Mouse (Mus musculus): ENCODE data around the gene Cyp2a5. TPM values are rescaled to one million over a fixed set of nuclear protein-coding genes. Genes with fewer than 3 reads are reported as not detected.
"Not testable (repeated sequence)": the region's sequence is repeated elsewhere in the genome, so short reads cannot be mapped to it uniquely, and the experiment has no call there.

Gene Cyp2a5
- polyA plus RNA-seq (2012; rRNA removed), result 0.09 TPM in 1 of 2 replicates, not detected in the other

DNA sequence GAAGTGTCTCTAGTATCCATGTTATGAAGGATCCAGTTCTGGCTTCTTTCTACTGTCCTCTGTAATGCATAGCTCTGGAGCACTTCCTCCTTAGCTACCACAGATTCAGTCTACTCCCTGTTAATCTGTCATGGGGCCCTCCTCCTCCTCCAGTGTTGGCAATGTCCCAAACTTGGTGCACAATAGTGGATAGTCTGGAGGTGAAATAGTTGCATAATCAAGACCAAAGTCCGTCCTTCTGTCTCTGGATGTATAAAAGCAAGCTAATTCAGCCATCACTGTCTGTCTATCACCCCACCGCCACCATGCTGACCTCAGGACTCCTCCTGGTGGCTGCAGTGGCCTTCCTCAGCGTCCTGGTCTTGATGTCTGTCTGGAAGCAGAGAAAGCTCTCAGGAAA is at the start of gene Cyp2a5:
Cyp2a5 (plus strand) TSS at position 247 of the 400 bp plus-strand sequence.
- not testable (repeated sequence) for H3K4me3 ChIP-seq (ENCODE audit: control insufficient read depth, low read depth, low read length); H3K36me3 ChIP-seq (ENCODE audit: control insufficient read depth, insufficient read depth, low read length); H3K4me1 ChIP-seq (ENCODE audit: control insufficient read depth, insufficient read depth, low read length); H3K27ac ChIP-seq (ENCODE audit: control insufficient read depth, insufficient read depth, low read depth, low read length); H3K27me3 ChIP-seq (ENCODE audit: control insufficient read depth, insufficient read depth, low read length)

- H3K4me1 ChIP-seq (ENCODE audit: control insufficient read depth, insufficient read depth, low read length); H3K27ac ChIP-seq (ENCODE audit: control insufficient read depth, insufficient read depth, low read depth, low read length); H3K36me3 ChIP-seq (ENCODE audit: control insufficient read depth, insufficient read depth, low read length); H3K27me3 ChIP-seq (ENCODE audit: control insufficient read depth, insufficient read depth, low read length); H3K4me3 ChIP-seq (ENCODE audit: control insufficient read depth, low read depth, low read length): not testable (repeated sequence)
Observed at GRCm38 (mm10) chr7:26786013-26786412, 49.1 kb upstream of the Cyp2a5 start.

DNA sequence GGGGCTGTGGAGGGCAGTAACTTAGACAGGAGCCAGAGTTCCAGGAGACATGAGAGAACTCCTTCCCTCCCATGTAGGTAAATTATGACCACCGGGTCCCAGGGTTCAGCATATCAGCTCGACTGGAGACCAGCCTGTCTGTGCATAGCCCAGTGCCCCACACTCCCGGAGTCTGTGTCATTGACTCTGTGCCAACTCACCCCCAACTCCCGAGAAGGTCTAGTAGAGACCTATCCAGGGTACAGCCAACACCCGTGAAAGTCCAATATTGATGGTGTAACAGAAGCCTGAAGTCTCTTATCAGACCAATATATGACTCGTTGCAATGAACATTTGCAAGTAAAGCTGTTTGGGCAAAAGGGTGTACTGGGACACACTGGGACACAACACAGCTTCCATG is 45.1 kb upstream of the Cyp2a5 start:
- Histone ChIP-seq H3K27me3 (ENCODE audit: control insufficient read depth, insufficient read depth, low read length) (no peaks in the 10 kb centered on the region), H3K27ac (ENCODE audit: control insufficient read depth, insufficient read depth, low read depth, low read length) (no peak overlapping the region), H3K36me3 (ENCODE audit: control insufficient read depth, insufficient read depth, low read length) (no peaks in the 10 kb centered on the region), H3K4me3 (ENCODE audit: control insufficient read depth, low read depth, low read length) (no peak overlapping the region), H3K4me1 (ENCODE audit: control insufficient read depth, insufficient read depth, low read length) (no peaks in the 10 kb centered on the region)
- TF ChIP-seq POLR2A (IDR thresholded peaks at IDR 0.05; ENCODE audit: control insufficient read depth, low read depth, low read length) (no peak), CTCF (IDR thresholded peaks at IDR 0.05; ENCODE audit: control insufficient read depth, insufficient read depth, insufficient replicate concordance, low read depth, low read length) (no peak)

DNA sequence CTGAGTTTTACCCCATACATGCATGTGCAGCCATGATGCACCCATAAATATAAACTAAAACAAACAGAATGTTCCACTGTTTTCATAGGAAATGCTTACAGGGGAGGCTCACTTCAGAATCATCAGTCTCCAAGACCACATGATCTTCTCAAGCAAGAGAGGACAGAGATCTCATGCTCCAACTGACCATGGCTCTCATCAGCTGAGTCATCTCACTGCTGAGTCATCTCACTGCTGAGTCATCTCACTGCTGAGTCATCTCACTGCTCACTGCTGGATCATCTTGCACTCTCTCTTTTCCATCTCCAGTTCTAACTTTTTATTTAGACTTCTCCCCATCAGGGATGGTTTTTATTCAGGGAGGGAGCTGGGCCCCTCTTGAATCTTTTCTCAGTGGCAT is 35.0 kb upstream of the Cyp2a5 start:
- no peaks in the 10 kb centered on the region for H3K27me3 ChIP-seq (ENCODE audit: control insufficient read depth, insufficient read depth, low read length)
- TF ChIP-seq CTCF (IDR thresholded peaks at IDR 0.05; ENCODE audit: control insufficient read depth, insufficient read depth, insufficient replicate concordance, low read depth, low read length), result no peak
- TF ChIP-seq POLR2A (IDR thresholded peaks at IDR 0.05; ENCODE audit: control insufficient read depth, low read depth, low read length), result no peak
- H3K36me3 ChIP-seq (ENCODE audit: control insufficient read depth, insufficient read depth, low read length), result no peaks in the 10 kb centered on the region
- no peaks in the 10 kb centered on the region for H3K4me1 ChIP-seq (ENCODE audit: control insufficient read depth, insufficient read depth, low read length)
- H3K27ac ChIP-seq (ENCODE audit: control insufficient read depth, insufficient read depth, low read depth, low read length), result no peak overlapping the region
- H3K4me3 ChIP-seq (ENCODE audit: control insufficient read depth, low read depth, low read length), result no peak overlapping the region

DNA sequence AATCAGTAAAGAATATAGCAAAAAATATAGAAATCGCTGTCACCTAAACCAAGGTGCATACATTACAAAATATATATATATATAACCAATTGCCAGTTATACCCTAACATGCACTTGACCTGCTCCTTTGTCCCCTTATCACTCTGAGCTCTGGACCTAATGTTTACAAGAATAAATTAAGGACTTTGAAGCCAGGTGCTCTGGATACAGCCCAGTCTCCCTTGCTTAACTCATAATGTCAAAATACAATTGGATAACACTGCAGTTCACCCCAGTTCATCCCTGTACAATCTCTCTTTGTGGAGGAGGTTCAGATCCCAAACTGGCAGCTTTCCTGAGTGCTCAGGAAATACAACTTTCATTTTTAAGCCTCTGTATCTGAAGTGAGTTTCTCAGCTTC is 34.1 kb upstream of the Cyp2a5 start:
- Histone ChIP-seq H3K4me3 (ENCODE audit: control insufficient read depth, low read depth, low read length) (no peak overlapping the region), H3K4me1 (ENCODE audit: control insufficient read depth, insufficient read depth, low read length) (no peaks in the 10 kb centered on the region), H3K36me3 (ENCODE audit: control insufficient read depth, insufficient read depth, low read length) (no peaks in the 10 kb centered on the region), H3K27ac (ENCODE audit: control insufficient read depth, insufficient read depth, low read depth, low read length) (no peak overlapping the region), H3K27me3 (ENCODE audit: control insufficient read depth, insufficient read depth, low read length) (no peaks in the 10 kb centered on the region)
- TF ChIP-seq POLR2A (IDR thresholded peaks at IDR 0.05; ENCODE audit: control insufficient read depth, low read depth, low read length) (no peak), CTCF (IDR thresholded peaks at IDR 0.05; ENCODE audit: control insufficient read depth, insufficient read depth, insufficient replicate concordance, low read depth, low read length) (no peak)

- no peak within 1 kb of the TSS for H3K27ac ChIP-seq (ENCODE audit: control insufficient read depth, insufficient read depth, low read depth, low read length)
- no peak for TF ChIP-seq CTCF (IDR thresholded peaks at IDR 0.05; ENCODE audit: control insufficient read depth, insufficient read depth, insufficient replicate concordance, low read depth, low read length)
- TF ChIP-seq POLR2A (IDR thresholded peaks at IDR 0.05; ENCODE audit: control insufficient read depth, low read depth, low read length), result no peak
- H3K36me3 ChIP-seq (ENCODE audit: control insufficient read depth, insufficient read depth, low read length), result no peaks in the 10 kb centered on the region
- H3K4me1 ChIP-seq (ENCODE audit: control insufficient read depth, insufficient read depth, low read length), result no peaks in the 10 kb centered on the region
- H3K4me3 ChIP-seq (ENCODE audit: control insufficient read depth, low read depth, low read length), result no peak within 1 kb of the TSS
- no peaks in the 10 kb centered on the region for H3K27me3 ChIP-seq (ENCODE audit: control insufficient read depth, insufficient read depth, low read length)
Observed at GRCm38 (mm10) chr7:26808592-26808991, 26.5 kb upstream of the Cyp2a5 start, which contains the start of gene Cyp2g1. TSS of gene Cyp2g1 (plus strand) at chr7:26808892.

GRCm38 (mm10) chr7:26831556-26832292 is 3.4 kb upstream of the Cyp2a5 start:
- H3K36me3 ChIP-seq (ENCODE audit: control insufficient read depth, insufficient read depth, low read length), result not testable (repeated sequence)

DNA sequence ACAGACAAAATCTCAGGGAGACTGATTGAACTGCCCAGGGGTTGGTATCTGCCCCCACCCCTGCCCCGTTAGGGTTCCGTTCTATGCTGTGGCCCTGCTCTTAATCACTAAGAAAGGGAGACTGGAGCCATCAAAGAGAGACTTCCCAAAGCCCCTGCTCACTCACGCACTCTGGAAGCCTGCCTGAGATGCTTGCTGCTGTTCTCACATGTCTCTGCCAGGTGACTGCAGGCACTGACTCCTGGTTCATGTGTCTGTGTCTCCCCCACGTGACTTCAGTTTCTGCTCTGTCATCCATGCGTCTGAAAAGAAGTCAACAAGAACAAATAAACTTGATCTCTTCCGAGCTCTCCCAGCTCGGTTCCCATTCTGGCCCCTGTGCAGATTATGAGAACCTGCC is 2.4 kb upstream of the Cyp2a5 start:
- not testable (repeated sequence) for H3K4me3 ChIP-seq (ENCODE audit: control insufficient read depth, low read depth, low read length); H3K36me3 ChIP-seq (ENCODE audit: control insufficient read depth, insufficient read depth, low read length); H3K4me1 ChIP-seq (ENCODE audit: control insufficient read depth, insufficient read depth, low read length); H3K27me3 ChIP-seq (ENCODE audit: control insufficient read depth, insufficient read depth, low read length); H3K27ac ChIP-seq (ENCODE audit: control insufficient read depth, insufficient read depth, low read depth, low read length)

More at GRCm38 (mm10) chr7:26831556-26832292, 3.4 kb upstream of the Cyp2a5 start:
- H3K4me3 ChIP-seq (ENCODE audit: control insufficient read depth, low read depth, low read length); H3K4me1 ChIP-seq (ENCODE audit: control insufficient read depth, insufficient read depth, low read length); H3K27me3 ChIP-seq (ENCODE audit: control insufficient read depth, insufficient read depth, low read length); H3K27ac ChIP-seq (ENCODE audit: control insufficient read depth, insufficient read depth, low read depth, low read length): not testable (repeated sequence)

GRCm38 (mm10) chr7:26843400-26843799 is 8.3 kb downstream of the Cyp2a5 start:
- H3K36me3 ChIP-seq (ENCODE audit: control insufficient read depth, insufficient read depth, low read length); H3K4me3 ChIP-seq (ENCODE audit: control insufficient read depth, low read depth, low read length); H3K27ac ChIP-seq (ENCODE audit: control insufficient read depth, insufficient read depth, low read depth, low read length); H3K27me3 ChIP-seq (ENCODE audit: control insufficient read depth, insufficient read depth, low read length); H3K4me1 ChIP-seq (ENCODE audit: control insufficient read depth, insufficient read depth, low read length): not testable (repeated sequence)

DNA sequence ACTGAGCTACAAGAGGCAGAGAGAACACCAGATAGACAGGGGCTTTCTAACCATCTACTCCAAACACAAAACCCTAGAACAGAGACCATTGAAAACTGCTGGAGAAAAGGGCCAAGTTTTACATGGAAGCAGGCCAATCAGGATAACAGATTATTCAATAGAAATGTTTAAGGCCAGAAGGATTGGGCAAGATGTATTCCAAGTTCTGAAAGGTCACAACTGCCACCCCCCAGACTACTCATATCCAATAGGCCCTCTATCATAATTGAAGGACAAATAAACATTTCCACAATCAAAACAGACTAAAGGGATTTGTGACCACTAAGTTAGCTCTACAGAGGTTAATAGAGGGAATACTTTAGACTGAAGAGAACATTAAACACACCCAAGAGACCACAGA is 15.0 kb downstream of the Cyp2a5 start:
- not testable (repeated sequence) for H3K27ac ChIP-seq (ENCODE audit: control insufficient read depth, insufficient read depth, low read depth, low read length); H3K4me1 ChIP-seq (ENCODE audit: control insufficient read depth, insufficient read depth, low read length); H3K36me3 ChIP-seq (ENCODE audit: control insufficient read depth, insufficient read depth, low read length); H3K27me3 ChIP-seq (ENCODE audit: control insufficient read depth, insufficient read depth, low read length); H3K4me3 ChIP-seq (ENCODE audit: control insufficient read depth, low read depth, low read length)

DNA sequence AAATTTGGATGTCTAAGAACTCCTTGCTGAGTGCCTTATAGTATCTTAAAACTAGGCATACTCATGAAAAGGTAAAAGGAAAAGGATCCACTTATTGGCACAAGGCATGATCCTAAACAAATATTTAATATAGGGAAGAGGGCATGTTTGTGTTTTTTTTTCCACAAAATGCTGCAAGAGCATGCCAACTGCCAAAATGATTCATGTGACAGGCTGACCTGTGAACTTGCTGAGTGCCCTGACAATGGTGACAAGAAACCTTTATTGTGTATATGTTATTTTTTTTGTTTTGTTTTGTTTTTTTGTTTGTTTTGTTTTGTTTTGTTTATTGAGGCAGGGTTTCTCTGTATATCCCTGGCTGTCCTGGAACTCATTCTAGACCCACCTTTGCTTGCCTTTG is 43.5 kb downstream of the Cyp2a5 start:
- not testable (repeated sequence) for H3K27ac ChIP-seq (ENCODE audit: control insufficient read depth, insufficient read depth, low read depth, low read length); H3K4me1 ChIP-seq (ENCODE audit: control insufficient read depth, insufficient read depth, low read length); H3K27me3 ChIP-seq (ENCODE audit: control insufficient read depth, insufficient read depth, low read length); H3K4me3 ChIP-seq (ENCODE audit: control insufficient read depth, low read depth, low read length); H3K36me3 ChIP-seq (ENCODE audit: control insufficient read depth, insufficient read depth, low read length)
